Mouse (Mus musculus): ENCODE measurements at regions not wholly inside any gene's neighbourhood (a gene's known extent, or its start where the extent isn't known, plus 50 kb on each side); places are given as distances from the start of the nearest gene placed in this dataset.
A peak's percentile ranks its signal among the peaks of the same experiment; 100 is the strongest.

GRCm38 (mm10) chr3:57910020-57910419 lies 62.1 kb upstream of the Pfn2 start:
- DNase-seq = no peak

- DNase-seq = peak; percentile 47
These were observed 64.1 kb upstream of the Pfn2 start for GRCm38 (mm10) chr3:57911831-57912596.

GRCm38 (mm10) chr3:57912650-57913343 lies 64.9 kb upstream of the Pfn2 start:
- no peak for DNase-seq

GRCm38 (mm10) chr3:57914687-57915086 lies 66.8 kb upstream of the Pfn2 start:
- no peak for DNase-seq

- no peak for DNase-seq
These were observed 71.0 kb upstream of the Pfn2 start for GRCm38 (mm10) chr3:57918913-57919312.

GRCm38 (mm10) chr3:57919390-57920089 lies 71.7 kb upstream of the Pfn2 start:
- no peak for DNase-seq

- DNase-seq = no peak
These were observed 72.2 kb upstream of the Pfn2 start for GRCm38 (mm10) chr3:57920090-57920432.

- DNase-seq = peak; percentile 39
These were observed 73.4 kb upstream of the Pfn2 start for GRCm38 (mm10) chr3:57921071-57921882.

GRCm38 (mm10) chr3:57923061-57923460 lies 75.2 kb upstream of the Pfn2 start:
- no peak for DNase-seq

- DNase-seq = no peak
These were observed 85.0 kb upstream of the Pfn2 start for GRCm38 (mm10) chr3:57932657-57933539.

GRCm38 (mm10) chr3:57935042-57935610 lies 87.2 kb upstream of the Pfn2 start:
- DNase-seq = no peak

GRCm38 (mm10) chr3:57940504-57941381 lies 92.9 kb upstream of the Pfn2 start:
- no peak for DNase-seq

GRCm38 (mm10) chr3:57944698-57945097 lies 96.8 kb upstream of the Pfn2 start:
- no peak for DNase-seq

- no peak for DNase-seq
These were observed 97.9 kb upstream of the Pfn2 start for GRCm38 (mm10) chr3:57945765-57946164.

GRCm38 (mm10) chr3:57947331-57947730 lies 99.5 kb upstream of the Pfn2 start:
- no peak for DNase-seq

GRCm38 (mm10) chr3:57948720-57949119 lies 100.8 kb upstream of the Pfn2 start:
- DNase-seq = no peak

GRCm38 (mm10) chr3:57950431-57951331 lies 102.8 kb upstream of the Pfn2 start:
- no peak for DNase-seq

GRCm38 (mm10) chr3:57951438-57951837 lies 103.6 kb upstream of the Pfn2 start:
- no peak for DNase-seq

GRCm38 (mm10) chr3:57957352-57957751 lies 109.5 kb upstream of the Pfn2 start:
- no peak for DNase-seq

All from kidney, postnatal 14 days (tissue).